Mouse (Mus musculus) midbrain, embryonic 12.5 days (tissue): ENCODE measurements around the gene Insl6. TPM values are rescaled to one million over a fixed set of nuclear protein-coding genes. Genes with fewer than 3 reads are reported as not detected.

Experiments used
- ATAC-seq: fragments of 200-750 bp; cut with Nextera tagmentation; 2 replicates; pipeline ENCODE4 v1.8.0; 2017; ENCODE audit warnings: low read depth, moderate TSS enrichment, moderate library complexity; ENCODE audit not compliant: low FRiP score
- H3K27ac ChIP-seq: fragments of 300-500 bp; sonication (generic); replicated peaks from 2 replicates; pipeline ENCODE4 v1.5.1; 2016; ENCODE audit warnings: mild to moderate bottlenecking
- H3K27me3 ChIP-seq: fragments of 300-500 bp; sonication (generic); 2 replicates; pipeline ENCODE4 v1.6.1; 2016; ENCODE audit warnings: mild to moderate bottlenecking
- H3K36me3 ChIP-seq: fragments of 300-500 bp; sonication (generic); 2 replicates; pipeline ENCODE4 v1.6.1; 2016
- H3K4me1 ChIP-seq: fragments of 300-500 bp; sonication (generic); 2 replicates; pipeline ENCODE4 v1.6.1; 2016
- H3K4me2 ChIP-seq: fragments of 300-500 bp; sonication (generic); replicated peaks from 2 replicates; pipeline ENCODE4 v1.6.1; 2016; ENCODE audit warnings: mild to moderate bottlenecking, moderate library complexity
- H3K4me3 ChIP-seq: fragments of 300-500 bp; sonication (generic); 2 replicates; pipeline ENCODE4 v1.5.1; 2016; ENCODE audit warnings: mild to moderate bottlenecking
- H3K9ac ChIP-seq: fragments of 300-500 bp; sonication (generic); replicated peaks from 2 replicates; pipeline ENCODE4 v1.6.1; 2016; ENCODE audit warnings: mild to moderate bottlenecking, moderate library complexity
- H3K9me3 ChIP-seq: fragments of 300-500 bp; sonication (generic); 2 replicates; pipeline ENCODE4 v1.6.1; 2016; ENCODE audit warnings: mild to moderate bottlenecking
- WGBS: fragments of 180-500 bp; shearing (Covaris S2); methylation state at CpG from one replicate; pipeline ENCODE4 v1.1.7; 2016; 5-methylcytosine and 5-hydroxymethylcytosine counted together
- polyA plus RNA-seq: library from polyadenylated mRNA; unstranded; fragments of >200 nt; fragmentation: Nextera tagmentation; extraction: Ambion mirVana; gene quantifications from 2 replicates; pipeline ENCODE4 v1.2.1, GENCODE M21; 2016

Gene Insl6
- polyA plus RNA-seq, 1 experiment from 2014 or later: 5.9 TPM

- Histone ChIP-seq H3K27me3 (peaks cover 4% of the 10 kb centered on the region; the same call in 1 of the 2 replicates), H3K27ac (no peak overlapping the region), H3K4me1 (peaks cover 18% of the 10 kb centered on the region; the same call in 1 of the 2 replicates), H3K36me3 (no peaks in the 10 kb centered on the region), H3K4me2 (peak overlapping the region; percentile 69), H3K4me3 (peak overlapping the region; percentile 41), H3K9ac (no peak overlapping the region), H3K9me3 (no peaks in the 10 kb centered on the region)
- no peak for ATAC-seq
- 66% methylated on average over 20 of the region's 20 CpGs for WGBS
Observed at GRCm38 (mm10) chr19:29366226-29366968, 41.2 kb upstream of the Insl6 start.

- 30% methylated on average over 3 of the region's 3 CpGs for WGBS
- Histone ChIP-seq H3K4me2 (no peak overlapping the region), H3K9ac (no peak overlapping the region), H3K36me3 (no peaks in the 10 kb centered on the region), H3K27ac (no peak overlapping the region), H3K9me3 (no peaks in the 10 kb centered on the region), H3K4me3 (no peak overlapping the region), H3K27me3 (peaks cover 4% of the 10 kb centered on the region; the same call in 1 of the 2 replicates), H3K4me1 (peaks cover 25% of the 10 kb centered on the region; the same call in 1 of the 2 replicates)
- no peak for ATAC-seq
Observed at GRCm38 (mm10) chr19:29365105-29365504, 39.9 kb upstream of the Insl6 start.

GRCm38 (mm10) chr19:29364076-29364475, 38.9 kb upstream of the Insl6 start:
- H3K36me3 ChIP-seq: no peaks in the 10 kb centered on the region
- no peak for ATAC-seq
- H3K27me3 ChIP-seq: peaks cover 4% of the 10 kb centered on the region; the same call in 1 of the 2 replicates
- H3K9ac ChIP-seq: no peak overlapping the region
- peaks cover 25% of the 10 kb centered on the region; the same call in 1 of the 2 replicates for H3K4me1 ChIP-seq
- H3K4me2 ChIP-seq: no peak overlapping the region
- H3K9me3 ChIP-seq: no peaks in the 10 kb centered on the region
- WGBS: 77% methylated on average over 5 of the region's 5 CpGs
- no peak overlapping the region for H3K4me3 ChIP-seq
- no peak overlapping the region for H3K27ac ChIP-seq

GRCm38 (mm10) chr19:29363557-29363956, 38.4 kb upstream of the Insl6 start:
- H3K36me3 ChIP-seq: no peaks in the 10 kb centered on the region
- H3K9ac ChIP-seq: no peak overlapping the region
- no peak for ATAC-seq
- WGBS: 88% methylated on average over 7 of the region's 7 CpGs
- H3K27me3 ChIP-seq: peaks cover 4% of the 10 kb centered on the region; the same call in 1 of the 2 replicates
- H3K4me2 ChIP-seq: no peak overlapping the region
- H3K4me3 ChIP-seq: no peak overlapping the region
- H3K27ac ChIP-seq: no peak overlapping the region
- H3K9me3 ChIP-seq: no peaks in the 10 kb centered on the region
- peaks cover 25% of the 10 kb centered on the region; the same call in 1 of the 2 replicates for H3K4me1 ChIP-seq

GRCm38 (mm10) chr19:29362173-29362930, 37.2 kb upstream of the Insl6 start:
- Histone ChIP-seq H3K36me3 (no peaks in the 10 kb centered on the region), H3K9me3 (no peaks in the 10 kb centered on the region), H3K27ac (no peak overlapping the region), H3K9ac (peak overlapping the region; percentile 74), H3K4me3 (peak overlapping the region; percentile 64), H3K4me2 (peak overlapping the region; percentile 76), H3K27me3 (peaks cover 4% of the 10 kb centered on the region; the same call in 1 of the 2 replicates), H3K4me1 (peaks cover 22% of the 10 kb centered on the region; the same call in 1 of the 2 replicates)
- no peak for ATAC-seq
- WGBS: 51% methylated on average over 13 of the region's 13 CpGs

GRCm38 (mm10) chr19:29361468-29362130, 36.4 kb upstream of the Insl6 start:
- Histone ChIP-seq H3K27me3 (peaks cover 4% of the 10 kb centered on the region; the same call in 1 of the 2 replicates), H3K4me3 (peak overlapping the region; percentile 64), H3K27ac (no peak overlapping the region), H3K4me1 (peaks cover 18% of the 10 kb centered on the region; the same call in 1 of the 2 replicates), H3K9ac (peak overlapping the region; percentile 74), H3K4me2 (peak overlapping the region; percentile 76), H3K36me3 (no peaks in the 10 kb centered on the region), H3K9me3 (no peaks in the 10 kb centered on the region)
- 2% methylated on average over 33 of the region's 33 CpGs for WGBS
- peak; percentile 100 for ATAC-seq

GRCm38 (mm10) chr19:29360251-29360650, 35.1 kb upstream of the Insl6 start:
- H3K27me3 ChIP-seq: peaks cover 4% of the 10 kb centered on the region; the same call in 1 of the 2 replicates
- H3K36me3 ChIP-seq: no peaks in the 10 kb centered on the region
- no peak overlapping the region for H3K27ac ChIP-seq
- H3K9ac ChIP-seq: no peak overlapping the region
- no peak overlapping the region for H3K4me3 ChIP-seq
- peaks cover 20% of the 10 kb centered on the region; the same call in 1 of the 2 replicates for H3K4me1 ChIP-seq
- H3K4me2 ChIP-seq: no peak overlapping the region
- H3K9me3 ChIP-seq: no peaks in the 10 kb centered on the region
- WGBS: 86% methylated on average over 5 of the region's 5 CpGs
- no peak for ATAC-seq

- H3K4me3 ChIP-seq: no peak overlapping the region
- peaks cover 8% of the 10 kb centered on the region; the same call in 1 of the 2 replicates for H3K4me1 ChIP-seq
- H3K4me2 ChIP-seq: no peak overlapping the region
- no peak for ATAC-seq
- H3K9ac ChIP-seq: no peak overlapping the region
- 82% methylated on average over 11 of the region's 11 CpGs for WGBS
- no peaks in the 10 kb centered on the region for H3K36me3 ChIP-seq
- no peaks in the 10 kb centered on the region for H3K27me3 ChIP-seq
- no peak overlapping the region for H3K27ac ChIP-seq
- no peaks in the 10 kb centered on the region for H3K9me3 ChIP-seq
Observed at GRCm38 (mm10) chr19:29356281-29356680, 31.1 kb upstream of the Insl6 start.

- 4% methylated on average over 20 of the region's 20 CpGs for WGBS
- H3K9ac ChIP-seq: no peak overlapping the region
- peak overlapping the region; percentile 32 for H3K4me3 ChIP-seq
- H3K4me1 ChIP-seq: 0 out of 2 replicates have a peak, but pooled peaks cover 9% of the 10 kb centered on the region
- peak overlapping the region; percentile 54 for H3K4me2 ChIP-seq
- H3K27me3 ChIP-seq: no peaks in the 10 kb centered on the region
- H3K27ac ChIP-seq: no peak overlapping the region
- peak; percentile 60; the same call in 1 of the 2 replicates for ATAC-seq
- H3K36me3 ChIP-seq: no peaks in the 10 kb centered on the region
- H3K9me3 ChIP-seq: no peaks in the 10 kb centered on the region
Observed at GRCm38 (mm10) chr19:29354895-29355877, 30.0 kb upstream of the Insl6 start.

GRCm38 (mm10) chr19:29350991-29351390, 25.8 kb upstream of the Insl6 start:
- no peaks in the 10 kb centered on the region for H3K36me3 ChIP-seq
- no peak overlapping the region for H3K27ac ChIP-seq
- WGBS: 42% methylated on average over 5 of the region's 5 CpGs
- H3K9ac ChIP-seq: no peak overlapping the region
- H3K9me3 ChIP-seq: no peaks in the 10 kb centered on the region
- H3K4me1 ChIP-seq: 0 out of 2 replicates have a peak, but pooled peaks cover 9% of the 10 kb centered on the region
- no peak overlapping the region for H3K4me2 ChIP-seq
- H3K27me3 ChIP-seq: no peaks in the 10 kb centered on the region
- H3K4me3 ChIP-seq: no peak overlapping the region
- no peak for ATAC-seq

- no peaks in the 10 kb centered on the region for H3K9me3 ChIP-seq
- ATAC-seq: no peak
- H3K9ac ChIP-seq: no peak overlapping the region
- H3K27me3 ChIP-seq: no peaks in the 10 kb centered on the region
- no peak overlapping the region for H3K27ac ChIP-seq
- no peak overlapping the region for H3K4me2 ChIP-seq
- 0 out of 2 replicates have a peak, but pooled peaks cover under 1% of the 10 kb centered on the region for H3K4me1 ChIP-seq
- no peak overlapping the region for H3K4me3 ChIP-seq
- no peaks in the 10 kb centered on the region for H3K36me3 ChIP-seq
- WGBS: 89% methylated on average over 6 of the region's 6 CpGs
Observed at GRCm38 (mm10) chr19:29345636-29346035, 20.5 kb upstream of the Insl6 start.
